In genomic region chr14:30692439-30692838, GRCm38 (mm10) we compare ENCODE assay signal across 13 mouse cellular contexts.
"Had no signal": no experiment of that assay in that cellular context is flagged by ENCODE, and none has a peak within 500 bp of the region (broad histone marks: within the 10 kb centered on the region; RNA-seq: fewer than 3 reads in every experiment).

No protein-coding gene starts in this region.

- DNase-seq: gastrocnemius, postnatal 14 days; gastrocnemius, postnatal 36 days; heart, adult 11 months; heart, adult 2 months; heart, postnatal 14 days; heart, postnatal 36 days; kidney, adult 18-20 months; kidney, adult 8-10 months; kidney, postnatal 10 days; kidney, postnatal 25 days; kidney, postnatal 4 days; liver; liver, embryonic 13.5 days had no signal
